Mouse (Mus musculus) cortical plate, adult 2 months (tissue): Measurements from ENCODE around the gene Clk3.

Experiments used
- CTCF ChIP-seq: fragments of 200-500 bp; IDR thresholded peaks from 2 replicates; pipeline ENCODE4 v1.5.1; 2011; ENCODE audit warnings: mild to moderate bottlenecking, control low read depth, low read length; ENCODE audit not compliant: insufficient read depth; ENCODE audit errors: extremely low read depth
- POLR2A ChIP-seq: fragments of 200-500 bp; IDR thresholded peaks from 2 replicates; pipeline ENCODE4 v1.6.1; 2011; ENCODE audit warnings: mild to moderate bottlenecking, low read length, control low read depth; ENCODE audit not compliant: insufficient read depth; ENCODE audit errors: extremely low read depth

GRCm38 (mm10) chr9:57733606-57734005, 32.1 kb downstream of the Clk3 start:
- TF ChIP-seq POLR2A (no peak), CTCF (no peak)
